Mouse (Mus musculus) neutrophil, adult 5-6 weeks (primary cell): ENCODE data around the gene Olfr1261. TPM values are rescaled to one million over a fixed set of nuclear protein-coding genes. Genes with fewer than 3 reads are reported as not detected.

Experiments
- ATAC-seq: fragments of 151-379, 151-347 bp; 2 replicates; pipeline ENCODE4 v1.8.0; 2017; ENCODE audit warnings: mild to moderate bottlenecking, moderate TSS enrichment; ENCODE audit not compliant: insufficient number of reproducible peaks, poor library complexity, low FRiP score, severe bottlenecking; ENCODE audit errors: extremely low read depth
- total RNA-seq: library from RNA; stranded (forward); fragments of 200-1000 nt; gene quantifications from 2 replicates; pipeline ENCODE4 v1.2.3, GENCODE M21; 2017

Olfr1261 gene
- total RNA-seq, result not detected in 2 replicates

- ATAC-seq, result no peak
Observed at GRCm38 (mm10) chr2:89990921-89991320, at the start of gene Olfr1261. Olfr1261 (plus strand) TSS chr2:89991221.

GRCm38 (mm10) chr2:89948564-89948963 lies 42.5 kb upstream of the Olfr1261 start, which contains the start of gene Olfr1259:
Olfr1259 (minus strand) TSS chr2:89948664.
- no peak for ATAC-seq

GRCm38 (mm10) chr2:89974184-89974583 lies 16.8 kb upstream of the Olfr1261 start, which contains the start of gene Olfr1260:
Olfr1260 (plus strand) TSS chr2:89974340.
- no peak for ATAC-seq

- no peak for ATAC-seq
Observed at GRCm38 (mm10) chr2:89977709-89978108, 13.3 kb upstream of the Olfr1261 start.

GRCm38 (mm10) chr2:89999845-90000244 lies 8.8 kb downstream of the Olfr1261 start, which contains the start of gene Olfr1262:
Olfr1262 (plus strand) TSS chr2:90000145.
- ATAC-seq, result no peak

- ATAC-seq, result no peak
Observed at GRCm38 (mm10) chr2:90011831-90012230, 20.8 kb downstream of the Olfr1261 start, which contains the start of gene Olfr1263. Olfr1263 (plus strand) TSS chr2:90012131.

GRCm38 (mm10) chr2:90025477-90025876 lies 34.5 kb downstream of the Olfr1261 start, which contains the start of gene Olfr1264:
Olfr1264 (minus strand) TSS chr2:90025577.
- no peak for ATAC-seq

- ATAC-seq, result no peak
Observed at GRCm38 (mm10) chr2:90035037-90035436, 44.0 kb downstream of the Olfr1261 start, which contains the start of gene Olfr1265. Olfr1265 (plus strand) TSS chr2:90035337.

Other genes starting within 250 kb of the Olfr1261 start
- 0.12 TPM in 1 of 2 replicates, not detected in the other for gene Olfr1253, start 234.1 kb upstream of the Olfr1261 start, total RNA-seq
- not detected in 2 replicates for gene Olfr1254, start 197.6 kb upstream of the Olfr1261 start, total RNA-seq
- not detected in 2 replicates for gene Olfr1255, start 179.2 kb upstream of the Olfr1261 start, total RNA-seq
- not detected in 2 replicates for gene Olfr1256, start 149.7 kb upstream of the Olfr1261 start, total RNA-seq
- gene Olfr48, start 143.0 kb upstream of the Olfr1261 start, total RNA-seq, result not detected in 2 replicates
- gene Olfr1257, start 112.8 kb upstream of the Olfr1261 start, total RNA-seq, result not detected in 2 replicates
- not detected in 2 replicates for gene Olfr1258, start 63.9 kb upstream of the Olfr1261 start, total RNA-seq
- not detected in 2 replicates for gene Olfr1259, start 42.6 kb upstream of the Olfr1261 start, total RNA-seq
- not detected in 2 replicates for gene Olfr1260, start 16.9 kb upstream of the Olfr1261 start, total RNA-seq
- gene Olfr1262, start 8.9 kb downstream of the Olfr1261 start, total RNA-seq, result not detected in 2 replicates
- not detected in 2 replicates for gene Olfr1263, start 20.9 kb downstream of the Olfr1261 start, total RNA-seq
- not detected in 2 replicates for gene Olfr1264, start 34.4 kb downstream of the Olfr1261 start, total RNA-seq
- gene Olfr1265, start 44.1 kb downstream of the Olfr1261 start, total RNA-seq, result not detected in 2 replicates
- gene Olfr140, start 72.4 kb downstream of the Olfr1261 start, total RNA-seq, result not detected in 2 replicates
- not detected in 2 replicates for gene Olfr1269, start 130.2 kb downstream of the Olfr1261 start, total RNA-seq
- gene Olfr32, start 151.1 kb downstream of the Olfr1261 start, total RNA-seq, result not detected in 2 replicates
- gene Olfr1270, start 161.9 kb downstream of the Olfr1261 start, total RNA-seq, result not detected in 2 replicates
- not detected in 2 replicates for gene Olfr1506, start 233.3 kb downstream of the Olfr1261 start, total RNA-seq